Mouse (Mus musculus) E14TG2a.4 (cell line): ENCODE measurements around the gene Nle1.

ENCODE experiments used
- H3K27me3 ChIP-seq: 2 replicates; pipeline ENCODE4 v1.6.1; 2014; ENCODE audit warnings: low read length, control low read depth; ENCODE audit not compliant: insufficient read depth
- H3K36me3 ChIP-seq: 2 replicates; pipeline ENCODE4 v1.6.1; 2014; ENCODE audit warnings: low read length, control low read depth; ENCODE audit not compliant: insufficient read depth
- H3K4me1 ChIP-seq: replicated peaks from 2 replicates; pipeline ENCODE4 v1.6.1; 2014; ENCODE audit warnings: low read depth, low read length, control low read depth
- H3K4me3 ChIP-seq: replicated peaks from 2 replicates; pipeline ENCODE4 v1.5.1; 2014; ENCODE audit warnings: mild to moderate bottlenecking, low read length
- H3K9me3 ChIP-seq: 2 replicates; pipeline ENCODE4 v1.6.1; 2014; ENCODE audit warnings: low read length, control low read depth
- CTCF ChIP-seq: conservative IDR thresholded peaks from 2 replicates; pipeline ENCODE4 v1.5.1; 2014; ENCODE audit warnings: low read length
- NANOG ChIP-seq: IDR thresholded peaks from 2 replicates; pipeline ENCODE4 v1.6.1; 2014; ENCODE audit warnings: borderline replicate concordance, low read length, mixed read lengths
- POU5F1 ChIP-seq: IDR thresholded peaks from 2 replicates; pipeline ENCODE4 v1.6.1; 2014; ENCODE audit warnings: low read length, borderline replicate concordance

Gene Nle1

GRCm38 (mm10) chr11:82875631-82876030, 32.6 kb downstream of the Nle1 start:
- peaks cover 33% of the 10 kb centered on the region for H3K4me1 ChIP-seq
- no peaks in the 10 kb centered on the region for H3K27me3 ChIP-seq
- H3K4me3 ChIP-seq: peak overlapping the region; percentile 72
- no peaks in the 10 kb centered on the region for H3K9me3 ChIP-seq
- TF ChIP-seq CTCF (no peak), POU5F1 (no peak), NANOG (no peak)
- H3K36me3 ChIP-seq: peaks cover 10% of the 10 kb centered on the region

- TF ChIP-seq NANOG: no peak
- TF ChIP-seq POU5F1: no peak
- no peak for TF ChIP-seq CTCF
- Histone ChIP-seq H3K36me3 (peaks cover 10% of the 10 kb centered on the region), H3K4me1 (peaks cover 37% of the 10 kb centered on the region), H3K27me3 (no peaks in the 10 kb centered on the region), H3K4me3 (no peak overlapping the region), H3K9me3 (no peaks in the 10 kb centered on the region)
Measured at GRCm38 (mm10) chr11:82874924-82875323, 33.3 kb downstream of the Nle1 start.

DNA sequence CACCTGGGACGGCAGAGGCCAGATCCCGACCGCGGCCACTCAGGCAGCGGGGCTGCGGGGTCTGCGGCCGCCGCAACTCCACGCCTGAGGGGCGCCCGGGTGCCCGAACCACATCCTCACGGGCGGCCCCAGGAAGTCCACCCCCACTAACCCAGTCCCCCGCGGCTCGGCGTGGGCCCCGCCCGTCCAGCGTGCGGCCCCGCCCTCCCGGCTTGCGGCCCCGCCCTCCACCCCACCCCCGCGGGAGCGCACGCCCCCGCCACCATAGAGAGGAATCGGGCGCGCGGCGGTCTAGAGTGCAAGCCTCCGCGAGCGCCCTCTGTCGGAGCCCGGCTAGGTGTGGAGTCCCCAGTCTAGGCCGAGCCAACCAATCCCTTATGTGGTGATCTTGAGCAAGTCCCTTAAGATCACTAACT, 37.2 kb downstream of the Nle1 start, which contains the start of gene Rffl:
Rffl (minus strand) TSS at position 180 of the 416 bp plus-strand sequence.
- Histone ChIP-seq H3K36me3 (no peaks in the 10 kb centered on the region), H3K9me3 (no peaks in the 10 kb centered on the region), H3K4me1 (peaks cover 48% of the 10 kb centered on the region), H3K4me3 (peak within 1 kb of the TSS; percentile 98), H3K27me3 (peaks cover 6% of the 10 kb centered on the region; the same call in 1 of the 2 replicates)
- peak; percentile 28 for TF ChIP-seq CTCF
- TF ChIP-seq POU5F1: no peak
- no peak for TF ChIP-seq NANOG

DNA sequence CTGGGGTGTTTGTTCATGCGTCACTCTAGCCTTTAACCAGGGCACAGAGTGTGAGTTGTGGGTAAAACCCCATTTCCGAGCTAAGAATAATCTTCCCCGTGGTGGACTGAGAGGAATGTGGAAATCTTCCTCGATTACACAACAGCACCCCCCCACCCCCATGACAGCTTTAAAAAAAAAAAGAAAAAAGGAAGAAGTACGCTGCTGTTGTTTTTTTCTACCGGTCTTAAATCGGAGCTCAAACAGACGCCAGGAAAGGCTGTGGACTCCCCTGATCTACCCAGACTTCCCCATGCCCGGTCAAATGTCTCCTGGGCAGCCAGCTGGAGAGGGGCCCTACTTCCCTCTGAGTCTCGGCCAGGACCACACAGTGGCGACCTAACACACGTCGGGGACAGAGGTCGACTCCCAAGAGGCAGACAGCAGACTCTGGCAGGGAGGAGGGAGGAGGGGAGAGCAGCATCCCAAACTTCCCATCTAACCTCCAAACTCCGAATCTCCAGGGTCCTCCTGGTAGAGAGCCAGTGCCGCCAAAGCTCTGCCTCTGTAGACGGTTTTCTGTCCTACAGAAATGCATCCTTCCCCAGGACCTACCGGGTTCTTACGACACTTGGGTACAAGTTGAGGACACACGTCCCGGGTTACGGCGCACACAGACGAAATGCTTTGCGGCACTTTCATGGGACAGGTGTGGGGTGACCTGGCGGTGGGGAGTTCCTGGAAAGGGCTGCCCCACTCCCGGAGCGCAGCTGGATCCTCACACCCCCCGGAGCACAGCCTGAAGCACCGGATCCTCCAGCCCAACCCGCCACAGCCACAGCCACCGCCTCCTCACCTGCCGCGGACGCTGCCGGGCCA, 37.8 kb downstream of the Nle1 start:
- H3K9me3 ChIP-seq: no peaks in the 10 kb centered on the region
- no peaks in the 10 kb centered on the region for H3K36me3 ChIP-seq
- TF ChIP-seq CTCF (no peak), POU5F1 (no peak), NANOG (no peak)
- H3K4me3 ChIP-seq: peak overlapping the region; percentile 98
- H3K27me3 ChIP-seq: peaks cover 6% of the 10 kb centered on the region; the same call in 1 of the 2 replicates
- H3K4me1 ChIP-seq: peaks cover 45% of the 10 kb centered on the region

DNA sequence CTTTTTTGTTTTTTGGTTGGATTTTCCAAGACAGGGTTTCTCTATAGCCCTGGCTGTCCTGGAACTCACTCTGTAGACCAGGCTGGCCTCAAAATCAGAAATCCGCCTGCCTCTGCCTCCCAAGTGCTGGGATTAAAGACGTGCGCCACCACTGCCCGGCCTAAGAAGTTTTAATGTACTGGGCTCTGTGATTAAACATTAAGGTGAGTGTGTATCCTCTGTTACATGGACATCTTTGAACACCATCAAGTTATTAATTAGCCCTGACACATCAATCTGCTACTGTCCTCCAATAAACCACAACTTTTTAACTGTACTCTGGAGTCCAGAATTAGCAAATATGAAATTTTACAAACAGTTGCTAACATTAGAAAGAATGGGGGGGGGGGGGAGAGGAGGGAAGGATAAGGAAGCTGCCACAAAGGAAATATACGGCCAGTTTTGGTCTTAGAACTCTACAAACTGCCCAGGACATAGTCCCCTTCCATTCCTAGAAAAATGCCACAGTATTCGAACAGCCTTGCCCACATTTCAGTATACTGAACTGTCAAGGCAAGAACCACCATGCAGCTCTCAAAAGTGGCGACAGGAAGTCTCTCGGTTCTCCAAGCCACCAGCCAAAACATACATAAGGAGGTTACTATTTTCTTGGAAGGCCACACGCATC, 38.6 kb downstream of the Nle1 start:
- TF ChIP-seq CTCF (no peak), POU5F1 (no peak), NANOG (no peak)
- H3K36me3 ChIP-seq: no peaks in the 10 kb centered on the region
- H3K4me3 ChIP-seq: peak overlapping the region; percentile 98
- H3K27me3 ChIP-seq: peaks cover 6% of the 10 kb centered on the region; the same call in 1 of the 2 replicates
- H3K9me3 ChIP-seq: no peaks in the 10 kb centered on the region
- H3K4me1 ChIP-seq: peaks cover 38% of the 10 kb centered on the region

GRCm38 (mm10) chr11:82867956-82868355, 40.3 kb downstream of the Nle1 start:
- peaks cover 6% of the 10 kb centered on the region; the same call in 1 of the 2 replicates for H3K27me3 ChIP-seq
- H3K9me3 ChIP-seq: no peaks in the 10 kb centered on the region
- TF ChIP-seq CTCF (no peak), POU5F1 (no peak), NANOG (no peak)
- H3K4me3 ChIP-seq: no peak overlapping the region
- peaks cover 38% of the 10 kb centered on the region for H3K4me1 ChIP-seq
- no peaks in the 10 kb centered on the region for H3K36me3 ChIP-seq

GRCm38 (mm10) chr11:82866850-82867564, 41.2 kb downstream of the Nle1 start:
- Histone ChIP-seq H3K4me3 (no peak overlapping the region), H3K27me3 (peaks cover 6% of the 10 kb centered on the region; the same call in 1 of the 2 replicates), H3K36me3 (no peaks in the 10 kb centered on the region), H3K9me3 (no peaks in the 10 kb centered on the region), H3K4me1 (peaks cover 31% of the 10 kb centered on the region)
- peak; percentile 90 for TF ChIP-seq NANOG
- no peak for TF ChIP-seq POU5F1
- TF ChIP-seq CTCF: no peak

- Histone ChIP-seq H3K36me3 (no peaks in the 10 kb centered on the region), H3K9me3 (no peaks in the 10 kb centered on the region), H3K4me1 (peaks cover 30% of the 10 kb centered on the region), H3K27me3 (peaks cover 6% of the 10 kb centered on the region; the same call in 1 of the 2 replicates), H3K4me3 (no peak overlapping the region)
- TF ChIP-seq NANOG (no peak), CTCF (no peak), POU5F1 (no peak)
Measured at GRCm38 (mm10) chr11:82865957-82866356, 42.3 kb downstream of the Nle1 start.
